ENCODE assay signal across 24 mouse cellular contexts in the genomic region with DNA sequence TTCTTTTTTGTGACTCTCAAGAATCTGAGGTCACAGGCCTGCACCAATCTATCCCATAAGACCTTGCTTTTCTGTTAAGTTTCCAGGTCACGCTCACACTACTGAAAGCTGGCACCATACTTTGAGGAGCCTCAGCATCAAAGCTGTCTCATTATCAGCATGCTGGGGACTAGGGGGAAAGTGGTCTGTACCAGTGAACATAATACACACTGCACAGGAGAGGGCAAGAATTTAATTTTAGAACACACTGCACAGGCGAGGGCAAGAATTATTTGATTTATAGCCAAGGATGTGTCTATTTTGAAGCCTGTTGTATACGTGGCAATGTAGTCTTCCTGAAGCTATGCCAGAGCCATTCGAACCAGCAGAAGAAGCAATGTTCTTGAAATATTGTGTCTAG.
A peak's percentile ranks its signal among the peaks of the same experiment; 100 is the strongest.
DNase-seq lines count a peak whose midpoint lies in the region; ATAC-seq and TF ChIP-seq lines count a peak whose summit lies in the region.
"Had no signal": no experiment of that assay in that cellular context is flagged by ENCODE, and none has a peak within 500 bp of the region (broad histone marks: within the 10 kb centered on the region; RNA-seq: fewer than 3 reads in every experiment).

No protein-coding gene starts in this region.

- no peaks in the 10 kb centered on the region for H3K9me3 ChIP-seq in heart, embryonic 13.5 days
- no peaks in the 10 kb centered on the region; the same call in 1 of the 2 replicates for H3K9me3 ChIP-seq in heart, embryonic 12.5 days (replicated peaks)
- H3K9me3 ChIP-seq in heart, embryonic 15.5 days (replicated peaks) = no peaks in the 10 kb centered on the region
- H3K9me3 ChIP-seq in heart, postnatal 0 days (replicated peaks; ENCODE audit: control insufficient read depth, low read length) = no peaks in the 10 kb centered on the region
- H3K9me3 ChIP-seq: embryonic facial prominence, embryonic 10.5 days; embryonic facial prominence, embryonic 12.5 days; forebrain, embryonic 13.5 days; forebrain, embryonic 15.5 days; G1E had no signal

- H3K4me1 ChIP-seq in heart, embryonic 13.5 days = peaks cover 12% of the 10 kb centered on the region; the same call in 1 of the 2 replicates
- H3K4me1 ChIP-seq in heart, embryonic 12.5 days (replicated peaks) = no peaks in the 10 kb centered on the region; the same call in 1 of the 2 replicates
- peaks cover 7% of the 10 kb centered on the region for H3K4me1 ChIP-seq in heart, embryonic 15.5 days (replicated peaks)
- H3K4me1 ChIP-seq in heart, postnatal 0 days (ENCODE audit: control insufficient read depth, insufficient read depth) = no peaks in the 10 kb centered on the region
- H3K4me1 ChIP-seq: embryonic facial prominence, embryonic 10.5 days; embryonic facial prominence, embryonic 12.5 days; forebrain, embryonic 13.5 days; forebrain, embryonic 15.5 days had no signal

- ATAC-seq in heart, embryonic 13.5 days (ENCODE audit: extremely low read depth, insufficient number of reproducible peaks, low FRiP score, low TSS enrichment) = no peak
- ATAC-seq in heart, embryonic 12.5 days (ENCODE audit: insufficient number of reproducible peaks, low FRiP score) = no peak
- peak; percentile 79; the same call in 1 of the 2 replicates for ATAC-seq in heart, embryonic 15.5 days (replicated peaks; ENCODE audit: insufficient number of reproducible peaks, insufficient read depth, low FRiP score, low read depth)
- peak; percentile 61 for ATAC-seq in heart, postnatal 0 days (ENCODE audit: insufficient read depth, low read depth)
- ATAC-seq: activated CD4-positive, CD25-positive, alpha-beta regulatory T cell, adult 4 months; CD4-positive, CD25-positive, alpha-beta regulatory T cell, adult 4 months; forebrain, embryonic 13.5 days; forebrain, embryonic 15.5 days; Patski had no signal

- intact Hi-C loops in heart, postnatal 10 days (cut with DNase I) = loop anchor here (5.0 kb wide), 3 partner anchors 89 to 754 kb away; a partner anchor contains a TSS

- H3K27me3 ChIP-seq in heart, embryonic 13.5 days (replicated peaks) = no peaks in the 10 kb centered on the region
- no peaks in the 10 kb centered on the region for H3K27me3 ChIP-seq in heart, embryonic 12.5 days (replicated peaks)
- H3K27me3 ChIP-seq in heart, embryonic 15.5 days = no peaks in the 10 kb centered on the region
- H3K27me3 ChIP-seq in heart, postnatal 0 days (ENCODE audit: control insufficient read depth, insufficient read depth, low read length) = no peaks in the 10 kb centered on the region
- H3K27me3 ChIP-seq: CH12.LX; embryonic facial prominence, embryonic 12.5 days; forebrain, embryonic 13.5 days; forebrain, embryonic 15.5 days; Patski had no signal

- whole genome bisulfite sequencing in heart, embryonic 13.5 days = 42% methylated on average over 4 of the region's 4 CpGs
- WGBS in heart, embryonic 12.5 days = 65% methylated on average over 4 of the region's 4 CpGs
- 43% methylated on average over 4 of the region's 4 CpGs for WGBS in heart, embryonic 15.5 days
- WGBS in heart, postnatal 0 days = 29% methylated on average over 4 of the region's 4 CpGs

- TF ChIP-seq CTCF in heart, postnatal 0 days (IDR thresholded peaks at IDR 0.05; ENCODE audit: low read depth) = no peak

- no peak for DNase-seq in heart, adult 11 months
- no peak for DNase-seq in heart, postnatal 0 days (ENCODE audit: low spot score)
- no peak for DNase-seq in heart, postnatal 10 days
- DNase-seq: adrenal gland, adult 8-10 months; adrenal gland, postnatal 14 days; adrenal gland, postnatal 36 days; B cell, adult 2 months; cerebellum, adult 11-12 months; cerebellum, adult 2 months; cerebellum, adult 9-10 months; cerebellum, postnatal 10 days; cerebellum, postnatal 25 days had no signal

- TF ChIP-seq EP300 in heart, postnatal 0 days (IDR thresholded peaks at IDR 0.05; ENCODE audit: low read depth) = no peak

- H3K4me3 ChIP-seq in heart, embryonic 13.5 days = no peak overlapping the region
- H3K4me3 ChIP-seq in heart, embryonic 12.5 days = no peak overlapping the region
- H3K4me3 ChIP-seq in heart, embryonic 15.5 days = no peak overlapping the region
- no peak overlapping the region for H3K4me3 ChIP-seq in heart, postnatal 0 days (ENCODE audit: low read depth, low read length)
- H3K4me3 ChIP-seq: embryonic facial prominence, embryonic 10.5 days; embryonic facial prominence, embryonic 12.5 days; forebrain, embryonic 13.5 days; forebrain, embryonic 15.5 days had no signal

- H3K4me2 ChIP-seq in heart, embryonic 13.5 days = no peak overlapping the region
- no peak overlapping the region for H3K4me2 ChIP-seq in heart, embryonic 12.5 days
- no peak overlapping the region for H3K4me2 ChIP-seq in heart, embryonic 15.5 days
- H3K4me2 ChIP-seq in heart, postnatal 0 days (ENCODE audit: low read depth, low read length) = no peak overlapping the region
- H3K4me2 ChIP-seq: embryonic facial prominence, embryonic 12.5 days; forebrain, embryonic 13.5 days; forebrain, embryonic 15.5 days had no signal

- H3K36me3 ChIP-seq in heart, embryonic 13.5 days = peaks cover 6% of the 10 kb centered on the region
- peaks cover 5% of the 10 kb centered on the region for H3K36me3 ChIP-seq in heart, embryonic 12.5 days
- H3K36me3 ChIP-seq in heart, embryonic 15.5 days = peaks cover 5% of the 10 kb centered on the region; the same call in 1 of the 2 replicates
- no peaks in the 10 kb centered on the region for H3K36me3 ChIP-seq in heart, postnatal 0 days (replicated peaks; ENCODE audit: control insufficient read depth, insufficient read depth, low read length)
- H3K36me3 ChIP-seq: embryonic facial prominence, embryonic 12.5 days; forebrain, embryonic 15.5 days had no signal

- H3K27ac ChIP-seq in heart, embryonic 13.5 days (replicated peaks) = peak overlapping the region; percentile 50
- H3K27ac ChIP-seq in heart, embryonic 12.5 days (ENCODE audit: poor library complexity, severe bottlenecking) = no peak overlapping the region
- peak overlapping the region; percentile 68 for H3K27ac ChIP-seq in heart, embryonic 15.5 days
- H3K27ac ChIP-seq in heart, postnatal 0 days (ENCODE audit: low read depth) = peak overlapping the region; percentile 34; the same call in 1 of the 2 replicates
- H3K27ac ChIP-seq: embryonic facial prominence, embryonic 10.5 days; embryonic facial prominence, embryonic 12.5 days; forebrain, embryonic 13.5 days; forebrain, embryonic 15.5 days had no signal

- no peak overlapping the region for H3K9ac ChIP-seq in heart, embryonic 13.5 days
- no peak overlapping the region for H3K9ac ChIP-seq in heart, embryonic 12.5 days
- H3K9ac ChIP-seq in heart, embryonic 15.5 days = no peak overlapping the region
- H3K9ac ChIP-seq in heart, postnatal 0 days (replicated peaks; ENCODE audit: low read depth, low read length) = no peak overlapping the region
- H3K9ac ChIP-seq: embryonic facial prominence, embryonic 12.5 days; forebrain, embryonic 13.5 days; forebrain, embryonic 15.5 days had no signal

Comparison
In these comparisons a context has a peak if more than half of its experiments do, and no peak if none do; other contexts are left out.
1. ATAC-seq: peak in heart, embryonic 15.5 days (single experiment) and heart, postnatal 0 days (single experiment); none in heart, embryonic 13.5 days (single experiment) and heart, embryonic 12.5 days (single experiment).